Comparison of ENCODE assay signal across 10 mouse cellular contexts in genomic region chr7:3291764-3292163, GRCm38 (mm10). TPM values are rescaled to one million over a fixed set of nuclear protein-coding genes. Genes with fewer than 3 reads are reported as not detected.
DNase-seq lines count a peak whose midpoint lies in the region; ATAC-seq and TF ChIP-seq lines count a peak whose summit lies in the region.
"Had no signal": no experiment of that assay in that cellular context is flagged by ENCODE, and none has a peak within 500 bp of the region (broad histone marks: within the 10 kb centered on the region; RNA-seq: fewer than 3 reads in every experiment).

No protein-coding gene starts in this region.

- H3K9ac ChIP-seq in lung, embryonic 16.5 days (ENCODE audit: low read length), result peak overlapping the region; percentile 67
- no peak overlapping the region for H3K9ac ChIP-seq in hindbrain, postnatal 0 days (replicated peaks; ENCODE audit: low read length)
- H3K9ac ChIP-seq in neural tube, embryonic 14.5 days (replicated peaks; ENCODE audit: low read depth, low read length), result no peak overlapping the region

- TF ChIP-seq CTCF in gastrocnemius, adult 2 months (IDR thresholded peaks at IDR 0.05), result no peak
- TF ChIP-seq CTCF in hindbrain, postnatal 0 days (IDR thresholded peaks at IDR 0.05; ENCODE audit: low read depth), result no peak

- peak overlapping the region; percentile 83 for H3K4me3 ChIP-seq in gastrocnemius, adult 2 months
- H3K4me3 ChIP-seq in lung, embryonic 16.5 days (ENCODE audit: low read length), result peak overlapping the region; percentile 60
- no peak overlapping the region for H3K4me3 ChIP-seq in hindbrain, postnatal 0 days (ENCODE audit: low read length)
- peak overlapping the region; percentile 63; the same call in 1 of the 2 replicates for H3K4me3 ChIP-seq in neural tube, embryonic 14.5 days (ENCODE audit: low read depth, low read length)

- H3K9me3 ChIP-seq in lung, embryonic 16.5 days (ENCODE audit: control insufficient read depth, low read length), result no peaks in the 10 kb centered on the region
- H3K9me3 ChIP-seq in hindbrain, postnatal 0 days (ENCODE audit: low read length), result no peaks in the 10 kb centered on the region
- no peaks in the 10 kb centered on the region for H3K9me3 ChIP-seq in neural tube, embryonic 14.5 days (ENCODE audit: control insufficient read depth, low read length)

- peaks cover 32% of the 10 kb centered on the region for H3K4me1 ChIP-seq in lung, embryonic 16.5 days (replicated peaks; ENCODE audit: control insufficient read depth, insufficient read depth, low read length)
- H3K4me1 ChIP-seq in hindbrain, postnatal 0 days (ENCODE audit: insufficient read depth, low read length), result 0 out of 2 replicates have a peak, but pooled peaks cover 6% of the 10 kb centered on the region
- H3K4me1 ChIP-seq in neural tube, embryonic 14.5 days (ENCODE audit: control insufficient read depth, insufficient read depth, low read length), result peaks cover 14% of the 10 kb centered on the region; the same call in 1 of the 2 replicates

- no peak for ATAC-seq in lung, embryonic 16.5 days (ENCODE audit: low read depth)
- no peak for ATAC-seq in hindbrain, postnatal 0 days
- no peak for ATAC-seq in neural tube, embryonic 14.5 days (ENCODE audit: low read depth)

- H3K4me2 ChIP-seq in lung, embryonic 16.5 days (ENCODE audit: low read depth, low read length), result peak overlapping the region; percentile 80
- H3K4me2 ChIP-seq in hindbrain, postnatal 0 days (ENCODE audit: low read depth, low read length), result 0 out of 2 replicates have a peak overlapping the region, but pooled peaks have one; percentile 46
- peak overlapping the region; percentile 88 for H3K4me2 ChIP-seq in neural tube, embryonic 14.5 days (ENCODE audit: low read depth, low read length)

- peaks cover 7% of the 10 kb centered on the region for H3K36me3 ChIP-seq in lung, embryonic 16.5 days (ENCODE audit: control insufficient read depth, insufficient read depth, low read length)
- peaks cover 13% of the 10 kb centered on the region; the same call in 1 of the 2 replicates for H3K36me3 ChIP-seq in hindbrain, postnatal 0 days (ENCODE audit: insufficient read depth, low read length)
- peaks cover 7% of the 10 kb centered on the region for H3K36me3 ChIP-seq in neural tube, embryonic 14.5 days (ENCODE audit: control insufficient read depth, insufficient read depth, low read length)

- DNase-seq in gastrocnemius, adult 2 months, result no peak
- DNase-seq in gastrocnemius, postnatal 25 days, result no peak
- DNase-seq in lung, postnatal 10 days, result no peak
- DNase-seq in hindbrain, postnatal 0 days (ENCODE audit: low spot score), result no peak
- no peak for DNase-seq in thymus, adult 18-20 months
- DNase-seq in adrenal gland, postnatal 25 days, result no peak
- DNase-seq: spleen, adult 18-20 months had no signal

- peak overlapping the region; percentile 93 for H3K27ac ChIP-seq in gastrocnemius, adult 2 months
- H3K27ac ChIP-seq in lung, embryonic 16.5 days (ENCODE audit: low read length), result peak overlapping the region; percentile 87
- no peak overlapping the region for H3K27ac ChIP-seq in hindbrain, postnatal 0 days
- H3K27ac ChIP-seq in neural tube, embryonic 14.5 days (ENCODE audit: low read depth, low read length), result no peak overlapping the region

- no peaks in the 10 kb centered on the region for H3K27me3 ChIP-seq in lung, embryonic 16.5 days (ENCODE audit: control insufficient read depth, insufficient read depth, low read depth, low read length)
- H3K27me3 ChIP-seq in hindbrain, postnatal 0 days (ENCODE audit: insufficient read depth, low read length), result no peaks in the 10 kb centered on the region
- no peaks in the 10 kb centered on the region for H3K27me3 ChIP-seq in neural tube, embryonic 14.5 days (ENCODE audit: control insufficient read depth, insufficient read depth, low read length)

- intact Hi-C loops in gastrocnemius, adult 2 months (cut with DNase I), result loop anchor here (10.0 kb wide), 1 partner anchor 1203 kb away; no protein-coding TSS in a partner anchor

- WGBS in lung, embryonic 16.5 days, result 65% methylated on average over 3 of the region's 3 CpGs
- 82% methylated on average over 3 of the region's 3 CpGs for WGBS in hindbrain, postnatal 0 days
- WGBS in neural tube, embryonic 14.5 days, result 75% methylated on average over 3 of the region's 3 CpGs

RNA-seq across cellular contexts. Expression of gene Prkcg, which starts 2.8 kb away (rescaled TPM):
- total RNA-seq in gastrocnemius, adult 2 months (2021), result under 1 TPM; 0.78 to 0.84 TPM
- total RNA-seq in gastrocnemius, postnatal 25 days (2021), result 1 to 10 TPM; 1.3 TPM
- polyA plus RNA-seq in lung, embryonic 16.5 days (2015; fragmentation: Nextera tagmentation; extraction: Ambion mirVana), result 0.24 and 0.58 TPM in 2 replicates
- 6.7 and 8.0 TPM in 2 replicates for total RNA-seq in hindbrain, postnatal 0 days (2014; rRNA removed)
- 4.2 and 5.7 TPM in 2 replicates for polyA plus RNA-seq in hindbrain, postnatal 0 days (2015; fragmentation: Nextera tagmentation; extraction: Ambion mirVana)
- polyA plus RNA-seq in neural tube, embryonic 14.5 days (2014; fragmentation: Nextera tagmentation; extraction: Ambion mirVana), result 0.88 and 1.5 TPM in 2 replicates
- total RNA-seq in adrenal gland, postnatal 25 days (2021), result 1.0 and 1.2 TPM in 2 replicates
- total RNA-seq: megakaryocyte-erythroid progenitor cell, adult 5-6 weeks had no signal

RNA-seq across cellular contexts. Expression of gene Myadm, which starts 2.9 kb away (rescaled TPM):
- total RNA-seq in gastrocnemius, adult 2 months (2021), result 10 to 100 TPM; 17.8 to 37.2 TPM
- total RNA-seq in gastrocnemius, postnatal 25 days (2021), result 10 to 100 TPM; 31.7 to 45.4 TPM
- polyA plus RNA-seq in lung, embryonic 16.5 days (2015; fragmentation: Nextera tagmentation; extraction: Ambion mirVana), result 142 and 151 TPM in 2 replicates
- 22.6 and 42.7 TPM in 2 replicates for total RNA-seq in hindbrain, postnatal 0 days (2014; rRNA removed)
- 25.9 and 29.1 TPM in 2 replicates for polyA plus RNA-seq in hindbrain, postnatal 0 days (2015; fragmentation: Nextera tagmentation; extraction: Ambion mirVana)
- polyA plus RNA-seq in neural tube, embryonic 14.5 days (2014; fragmentation: Nextera tagmentation; extraction: Ambion mirVana), result 39.2 and 52.5 TPM in 2 replicates
- total RNA-seq in adrenal gland, postnatal 25 days (2021), result 64.5 and 71.5 TPM in 2 replicates

RNA-seq across cellular contexts. Expression of gene Cacng7, which starts 41.0 kb away (rescaled TPM):
- total RNA-seq in gastrocnemius, adult 2 months (2021), result 10 to 100 TPM in 1 of 2 experiments, 1 to 10 TPM in 1; 8.4 to 16.2 TPM
- 1 to 10 TPM; 6.7 to 7.7 TPM for total RNA-seq in gastrocnemius, postnatal 25 days (2021)
- polyA plus RNA-seq in lung, embryonic 16.5 days (2015; fragmentation: Nextera tagmentation; extraction: Ambion mirVana), result 0.24 and 0.55 TPM in 2 replicates
- 115 and 116 TPM in 2 replicates for total RNA-seq in hindbrain, postnatal 0 days (2014; rRNA removed)
- polyA plus RNA-seq in hindbrain, postnatal 0 days (2015; fragmentation: Nextera tagmentation; extraction: Ambion mirVana), result 4.0 and 4.6 TPM in 2 replicates
- polyA plus RNA-seq in neural tube, embryonic 14.5 days (2014; fragmentation: Nextera tagmentation; extraction: Ambion mirVana), result 4.2 and 5.1 TPM in 2 replicates
- total RNA-seq in adrenal gland, postnatal 25 days (2021), result 6.6 and 10.1 TPM in 2 replicates
- total RNA-seq: megakaryocyte-erythroid progenitor cell, adult 5-6 weeks had no signal

RNA-seq across cellular contexts. Expression of gene Nlrp12, which starts 42.2 kb away (rescaled TPM):
- total RNA-seq in gastrocnemius, adult 2 months (2021), result not detected
- not detected for total RNA-seq in gastrocnemius, postnatal 25 days (2021)
- polyA plus RNA-seq in lung, embryonic 16.5 days (2015; fragmentation: Nextera tagmentation; extraction: Ambion mirVana), result 0.03 TPM in 2 replicates
- 0.10 TPM in 1 of 2 replicates, not detected in the other for total RNA-seq in hindbrain, postnatal 0 days (2014; rRNA removed)
- polyA plus RNA-seq in hindbrain, postnatal 0 days (2015; fragmentation: Nextera tagmentation; extraction: Ambion mirVana), result 0.03 and 0.05 TPM in 2 replicates
- 0.04 TPM in 1 of 2 replicates, not detected in the other for polyA plus RNA-seq in neural tube, embryonic 14.5 days (2014; fragmentation: Nextera tagmentation; extraction: Ambion mirVana)
- total RNA-seq in adrenal gland, postnatal 25 days (2021), result not detected in 2 replicates
- total RNA-seq: megakaryocyte-erythroid progenitor cell, adult 5-6 weeks had no signal

Comparison
In these comparisons a context has a peak if more than half of its experiments do, and no peak if none do; other contexts are left out.
1. H3K27ac ChIP-seq: peak in gastrocnemius, adult 2 months (single experiment) and lung, embryonic 16.5 days (single experiment); none in hindbrain, postnatal 0 days (single experiment) and neural tube, embryonic 14.5 days (single experiment).
2. Peak in every context shown above with its lines, with median percentiles within 50 percentile points of each other: H3K4me2 ChIP-seq.